Mouse (Mus musculus): ENCODE measurements around the gene Nrap.

DNA sequence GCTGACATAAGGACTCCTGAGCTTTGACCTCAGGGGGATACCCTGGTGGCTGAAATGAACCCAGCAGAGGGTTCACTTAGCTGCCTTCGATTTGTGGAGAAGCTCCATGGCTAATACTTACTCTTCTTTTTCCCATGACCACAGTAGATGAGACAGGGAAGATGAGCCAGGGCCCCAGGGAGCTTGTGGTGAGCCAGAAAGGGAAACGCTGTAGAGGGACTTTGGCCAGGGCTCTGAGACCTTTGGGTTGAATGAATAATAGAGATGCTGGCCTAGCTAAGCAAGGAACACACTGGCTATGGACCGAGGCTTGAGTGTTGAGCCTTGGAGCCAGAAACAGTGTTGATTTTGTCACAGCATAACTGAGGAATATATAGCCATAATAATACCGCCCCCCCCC lies 101.4 kb downstream of the Nrap start:
- TF ChIP-seq CTCF (IDR thresholded peaks at IDR 0.05; ENCODE audit: insufficient read depth, low read depth, low read length) (no peak), POLR2A (IDR thresholded peaks at IDR 0.05; ENCODE audit: insufficient read depth, low read depth, low read length) (no peak)
